ENCODE assay signal across 8 mouse cellular contexts in the genomic region with DNA sequence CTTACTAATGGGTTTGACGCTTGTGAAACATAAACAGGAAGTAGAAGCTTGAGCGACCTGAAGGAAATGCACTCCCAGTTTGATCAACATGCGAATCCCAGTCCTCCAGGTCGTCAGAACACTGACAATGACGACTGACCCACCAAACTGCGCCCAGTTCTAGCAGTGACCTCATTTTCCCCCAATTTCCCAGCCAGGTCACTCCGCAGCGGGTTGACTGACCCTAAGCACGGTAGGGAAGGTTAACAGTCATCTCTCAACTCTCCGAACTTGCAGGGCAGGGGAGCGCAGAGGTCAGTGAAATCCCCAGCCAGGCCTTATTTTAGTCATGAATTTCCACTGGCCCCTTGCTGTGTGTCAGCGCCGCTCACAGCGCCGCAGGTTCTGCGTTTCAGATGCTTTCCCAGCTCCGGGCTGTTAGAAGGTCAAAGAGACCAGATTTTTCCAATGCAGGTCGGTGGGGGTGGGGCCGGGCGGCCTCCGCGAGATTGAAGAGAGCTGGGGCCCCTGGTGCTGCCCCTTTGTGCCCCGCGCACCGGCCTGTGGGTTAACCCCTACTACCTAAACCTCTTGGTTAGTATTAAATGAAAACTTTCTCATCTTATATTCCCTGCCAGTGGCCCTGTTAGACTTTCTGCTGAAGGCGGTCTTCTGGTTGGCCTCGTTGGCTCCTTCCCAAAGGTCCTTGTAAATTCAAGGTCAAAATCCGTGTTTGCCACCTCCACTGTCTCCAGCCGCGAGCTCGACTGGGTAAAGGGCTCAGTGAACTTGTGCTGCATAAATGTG. TPM values are rescaled to one million over a fixed set of nuclear protein-coding genes. Genes with fewer than 3 reads are reported as not detected.
A peak's percentile ranks its signal among the peaks of the same experiment; 100 is the strongest.
DNase-seq lines count a peak whose midpoint lies in the region; ATAC-seq and TF ChIP-seq lines count a peak whose summit lies in the region.

No protein-coding gene starts in this region.

- peak overlapping the region; percentile 57 for H3K4me3 ChIP-seq in embryonic facial prominence, embryonic 14.5 days (ENCODE audit: low read depth, low read length)
- peak overlapping the region; percentile 84 for H3K4me3 ChIP-seq in heart, embryonic 15.5 days
- H3K4me3 ChIP-seq in kidney, embryonic 16.5 days (ENCODE audit: low read length) = peak overlapping the region; percentile 57
- H3K4me3 ChIP-seq in lung, postnatal 0 days (ENCODE audit: low read depth, low read length) = peak overlapping the region; percentile 67

- H3K27ac ChIP-seq in embryonic facial prominence, embryonic 14.5 days (replicated peaks; ENCODE audit: low read depth, low read length) = peak overlapping the region; percentile 95
- peak overlapping the region; percentile 97 for H3K27ac ChIP-seq in heart, embryonic 15.5 days
- H3K27ac ChIP-seq in kidney, embryonic 16.5 days (ENCODE audit: low read length) = peak overlapping the region; percentile 99
- H3K27ac ChIP-seq in lung, postnatal 0 days (ENCODE audit: low read length) = peak overlapping the region; percentile 99

- no peak for ATAC-seq in embryonic facial prominence, embryonic 14.5 days (ENCODE audit: low read depth)
- ATAC-seq in heart, embryonic 15.5 days (replicated peaks; ENCODE audit: insufficient number of reproducible peaks, insufficient read depth, low FRiP score, low read depth) = no peak
- ATAC-seq in kidney, embryonic 16.5 days (ENCODE audit: low FRiP score, low TSS enrichment) = peak; percentile 29
- ATAC-seq in lung, postnatal 0 days = no peak

- H3K27me3 ChIP-seq in embryonic facial prominence, embryonic 14.5 days (replicated peaks; ENCODE audit: control insufficient read depth, insufficient read depth, low read length) = peaks cover 3% of the 10 kb centered on the region; the same call in 1 of the 2 replicates
- no peaks in the 10 kb centered on the region for H3K27me3 ChIP-seq in heart, embryonic 15.5 days
- H3K27me3 ChIP-seq in kidney, embryonic 16.5 days (ENCODE audit: insufficient read depth, low read length) = no peaks in the 10 kb centered on the region; the same call in 1 of the 2 replicates
- no peaks in the 10 kb centered on the region for H3K27me3 ChIP-seq in lung, postnatal 0 days (replicated peaks; ENCODE audit: insufficient read depth, low read length)

- peak; percentile 84; the same call in 1 of the 2 replicates for TF ChIP-seq EP300 in lung, postnatal 0 days (IDR thresholded peaks at IDR 0.05)

- peak; percentile 78 for DNase-seq in 3134 (ENCODE audit: extremely low read depth, insufficient read length, low spot score)
- DNase-seq in adrenal gland, adult 18-20 months (ENCODE audit: low spot score in 2 of 2) = peak; percentile 56 to 70
- DNase-seq in embryonic facial prominence, embryonic 14.5 days (ENCODE audit: low spot score) = no peak
- DNase-seq in lung, postnatal 0 days (ENCODE audit: low spot score) = peak; percentile 82
- DNase-seq in ovary, adult 18-20 months (ENCODE audit: low spot score) = peak; percentile 65
- DNase-seq in urinary bladder, postnatal 25 days (ENCODE audit: low spot score) = peak; percentile 47

- peak overlapping the region; percentile 96 for H3K4me2 ChIP-seq in embryonic facial prominence, embryonic 14.5 days (ENCODE audit: low read depth, low read length)
- H3K4me2 ChIP-seq in heart, embryonic 15.5 days = peak overlapping the region; percentile 71
- H3K4me2 ChIP-seq in kidney, embryonic 16.5 days (replicated peaks; ENCODE audit: low read depth, low read length) = peak overlapping the region; percentile 94
- peak overlapping the region; percentile 89 for H3K4me2 ChIP-seq in lung, postnatal 0 days (replicated peaks; ENCODE audit: low read depth, low read length)

- H3K36me3 ChIP-seq in embryonic facial prominence, embryonic 14.5 days (ENCODE audit: control insufficient read depth, insufficient read depth, low read length) = no peaks in the 10 kb centered on the region
- H3K36me3 ChIP-seq in heart, embryonic 15.5 days = no peaks in the 10 kb centered on the region
- no peaks in the 10 kb centered on the region for H3K36me3 ChIP-seq in kidney, embryonic 16.5 days (ENCODE audit: insufficient read depth, low read length)
- H3K36me3 ChIP-seq in lung, postnatal 0 days (ENCODE audit: insufficient read depth, low read length) = no peaks in the 10 kb centered on the region

- 4% methylated on average over 31 of the region's 31 CpGs for WGBS in embryonic facial prominence, embryonic 14.5 days
- WGBS in heart, embryonic 15.5 days = 3% methylated on average over 31 of the region's 31 CpGs
- WGBS in kidney, embryonic 16.5 days = 3% methylated on average over 31 of the region's 31 CpGs
- WGBS in lung, postnatal 0 days = 5% methylated on average over 31 of the region's 31 CpGs

- H3K9ac ChIP-seq in embryonic facial prominence, embryonic 14.5 days (ENCODE audit: low read depth, low read length) = peak overlapping the region; percentile 69
- peak overlapping the region; percentile 90 for H3K9ac ChIP-seq in heart, embryonic 15.5 days
- H3K9ac ChIP-seq in kidney, embryonic 16.5 days (replicated peaks; ENCODE audit: low read length) = peak overlapping the region; percentile 75
- peak overlapping the region; percentile 62 for H3K9ac ChIP-seq in lung, postnatal 0 days (replicated peaks; ENCODE audit: low read depth)

- peaks cover 14% of the 10 kb centered on the region; the same call in 1 of the 2 replicates for H3K4me1 ChIP-seq in embryonic facial prominence, embryonic 14.5 days (ENCODE audit: control insufficient read depth, insufficient read depth, low read length)
- H3K4me1 ChIP-seq in heart, embryonic 15.5 days (replicated peaks) = peaks cover 24% of the 10 kb centered on the region
- peaks cover 22% of the 10 kb centered on the region for H3K4me1 ChIP-seq in kidney, embryonic 16.5 days (ENCODE audit: insufficient read depth, low read length)
- H3K4me1 ChIP-seq in lung, postnatal 0 days (ENCODE audit: insufficient read depth, low read depth, low read length) = peaks cover 9% of the 10 kb centered on the region; the same call in 1 of the 2 replicates

- H3K9me3 ChIP-seq in embryonic facial prominence, embryonic 14.5 days (ENCODE audit: control insufficient read depth, low read length) = no peaks in the 10 kb centered on the region
- no peaks in the 10 kb centered on the region for H3K9me3 ChIP-seq in heart, embryonic 15.5 days (replicated peaks)
- no peaks in the 10 kb centered on the region; the same call in 1 of the 2 replicates for H3K9me3 ChIP-seq in kidney, embryonic 16.5 days (ENCODE audit: low read length)
- no peaks in the 10 kb centered on the region for H3K9me3 ChIP-seq in lung, postnatal 0 days (ENCODE audit: low read length)

- no peak for TF ChIP-seq CTCF in lung, postnatal 0 days (IDR thresholded peaks at IDR 0.05)

RNA-seq across cellular contexts. Expression of gene Bhlhe40, which starts 1.8 kb away (rescaled TPM):
- total RNA-seq in adrenal gland, adult 18-20 months (2021) = 10 to 100 TPM; 66.3 to 85.9 TPM
- polyA plus RNA-seq in embryonic facial prominence, embryonic 14.5 days (2014; fragmentation: Nextera tagmentation; extraction: Ambion mirVana) = 17.1 and 20.8 TPM in 2 replicates
- polyA plus RNA-seq in heart, embryonic 15.5 days (2015; fragmentation: Nextera tagmentation; extraction: Ambion mirVana) = 25.1 and 25.9 TPM in 2 replicates
- polyA plus RNA-seq in kidney, embryonic 16.5 days (2015; fragmentation: Nextera tagmentation; extraction: Ambion mirVana) = 16.8 and 18.5 TPM in 2 replicates
- polyA plus RNA-seq in lung, postnatal 0 days (2015; fragmentation: Nextera tagmentation; extraction: Ambion mirVana) = 14.9 and 27.1 TPM in 2 replicates
